In genomic region chr5:143311886-143312285, GRCm38 (mm10) we compare ENCODE assay signal across 8 mouse cellular contexts. TPM values are rescaled to one million over a fixed set of nuclear protein-coding genes. Genes with fewer than 3 reads are reported as not detected.
A peak's percentile ranks its signal among the peaks of the same experiment; 100 is the strongest.
DNase-seq lines count a peak whose midpoint lies in the region; ATAC-seq lines count a peak whose summit lies in the region.

No protein-coding gene starts in this region.

- peak; percentile 60 for ATAC-seq in granulocyte monocyte progenitor cell, adult 5-6 weeks (replicated peaks; ENCODE audit: poor library complexity, severe bottlenecking)

- peak; percentile 56 for DNase-seq in heart, adult 8-10 months (ENCODE audit: low spot score)
- no peak for DNase-seq in heart, postnatal 25 days (ENCODE audit: low spot score)
- DNase-seq in T-cell, adult 2 months (ENCODE audit: low spot score), result peak; percentile 75
- peak; percentile 80 to 84 for DNase-seq in cerebellum, postnatal 36 days
- peak; percentile 59 for DNase-seq in left cerebral cortex, adult 11 months (ENCODE audit: low spot score)
- DNase-seq in mesoderm, embryonic 11.5 days (ENCODE audit: low read depth, low spot score), result peak; percentile 85
- peak; percentile 59 to 65 for DNase-seq in spleen, postnatal 36 days (ENCODE audit: low spot score in 2 of 2)

- intact Hi-C loops in heart, postnatal 25 days (cut with DNase I), result no loop called here

RNA-seq across cellular contexts. Expression of gene E130309D02Rik, which starts 3.3 kb away (rescaled TPM):
- total RNA-seq in heart, adult 8-10 months (2022), result 10 to 100 TPM; 13.4 to 20.7 (median 16.7) TPM
- 10 to 100 TPM; 14.1 to 17.2 TPM for total RNA-seq in heart, postnatal 25 days (2021)
- total RNA-seq in granulocyte monocyte progenitor cell, adult 5-6 weeks (2014; fragmentation: Nextera tagmentation), result 40.5 and 47.3 TPM in 2 replicates
- total RNA-seq in granulocyte monocyte progenitor cell, adult 5-6 weeks (2017), result 16.5 and 22.4 TPM in 2 replicates

RNA-seq across cellular contexts. Expression of gene Zdhhc4, which starts 17.2 kb away (rescaled TPM):
- total RNA-seq in heart, adult 8-10 months (2022), result 10 to 100 TPM; 21.0 to 32.2 (median 28.6) TPM
- 10 to 100 TPM; 26.4 to 29.8 TPM for total RNA-seq in heart, postnatal 25 days (2021)
- total RNA-seq in granulocyte monocyte progenitor cell, adult 5-6 weeks (2014; fragmentation: Nextera tagmentation), result 57.9 and 81.0 TPM in 2 replicates
- total RNA-seq in granulocyte monocyte progenitor cell, adult 5-6 weeks (2017), result 38.5 and 49.2 TPM in 2 replicates

RNA-seq across cellular contexts. Expression of gene Zfp853, which starts 18.5 kb away (rescaled TPM):
- total RNA-seq in heart, adult 8-10 months (2022), result under 1 TPM in 1 of 4 experiments, not detected in 3; 0.12 TPM
- under 1 TPM in 1 of 2 experiments, not detected in 1; 0.25 TPM for total RNA-seq in heart, postnatal 25 days (2021)
- not detected in 2 replicates for total RNA-seq in granulocyte monocyte progenitor cell, adult 5-6 weeks (2014; fragmentation: Nextera tagmentation)
- not detected in 2 replicates for total RNA-seq in granulocyte monocyte progenitor cell, adult 5-6 weeks (2017)

RNA-seq across cellular contexts. Expression of gene Zfp316, which starts 42.1 kb away (rescaled TPM):
- total RNA-seq in heart, adult 8-10 months (2022), result 1 to 10 TPM; 5.1 to 6.4 (median 5.5) TPM
- total RNA-seq in heart, postnatal 25 days (2021), result 1 to 10 TPM; 4.8 to 5.7 TPM
- 2.8 and 3.5 TPM in 2 replicates for total RNA-seq in granulocyte monocyte progenitor cell, adult 5-6 weeks (2014; fragmentation: Nextera tagmentation)
- 2.7 and 3.5 TPM in 2 replicates for total RNA-seq in granulocyte monocyte progenitor cell, adult 5-6 weeks (2017)

RNA-seq across cellular contexts. Expression of gene Grid2ip, which starts 45.3 kb away (rescaled TPM):
- not detected for total RNA-seq in heart, adult 8-10 months (2022)
- total RNA-seq in heart, postnatal 25 days (2021), result not detected
- not detected in 2 replicates for total RNA-seq in granulocyte monocyte progenitor cell, adult 5-6 weeks (2014; fragmentation: Nextera tagmentation)
- total RNA-seq in granulocyte monocyte progenitor cell, adult 5-6 weeks (2017), result not detected in 2 replicates
